Mouse (Mus musculus): ENCODE results near the gene Tmsb10.

The Tmsb10 gene

GRCm38 (mm10) chr6:72956199-72957092 is 2.1 kb downstream of the Tmsb10 start:
- no peak for DNase-seq (ENCODE audit: low read depth, low spot score)

DNA sequence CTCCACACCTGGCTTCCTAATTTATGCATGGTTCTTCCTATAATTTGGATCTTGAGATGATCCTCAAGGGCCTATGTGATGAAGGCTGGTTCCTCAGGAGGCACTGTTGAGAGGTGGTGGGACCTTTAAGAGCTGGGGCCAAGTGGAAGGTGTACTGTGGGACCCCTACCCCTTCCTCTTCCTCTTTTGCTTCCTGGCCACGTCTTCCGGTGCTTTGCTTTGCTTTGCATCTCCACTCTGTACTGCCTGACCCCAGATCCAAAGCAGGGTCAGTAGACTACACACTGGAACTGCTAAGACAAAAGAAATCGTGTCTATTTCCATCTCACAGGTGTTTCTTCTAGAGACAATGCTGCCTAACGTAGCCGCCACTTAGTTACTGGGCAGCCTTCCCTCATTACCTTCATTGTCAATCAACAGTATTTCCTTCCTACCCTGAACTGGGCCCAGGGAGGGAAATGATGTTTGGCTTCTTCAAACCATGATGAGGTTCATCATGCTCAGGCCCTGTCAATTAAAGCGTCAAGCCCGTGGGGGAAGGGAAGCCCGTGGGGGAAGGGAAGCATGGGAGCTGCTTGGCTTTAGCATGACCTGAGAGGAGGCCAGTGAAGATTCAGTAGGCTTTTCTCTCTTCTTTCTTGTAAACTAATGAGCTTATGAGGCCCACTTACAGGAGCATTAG is 2.9 kb downstream of the Tmsb10 start:
- no peak for DNase-seq (ENCODE audit: low read depth, low spot score)

DNA sequence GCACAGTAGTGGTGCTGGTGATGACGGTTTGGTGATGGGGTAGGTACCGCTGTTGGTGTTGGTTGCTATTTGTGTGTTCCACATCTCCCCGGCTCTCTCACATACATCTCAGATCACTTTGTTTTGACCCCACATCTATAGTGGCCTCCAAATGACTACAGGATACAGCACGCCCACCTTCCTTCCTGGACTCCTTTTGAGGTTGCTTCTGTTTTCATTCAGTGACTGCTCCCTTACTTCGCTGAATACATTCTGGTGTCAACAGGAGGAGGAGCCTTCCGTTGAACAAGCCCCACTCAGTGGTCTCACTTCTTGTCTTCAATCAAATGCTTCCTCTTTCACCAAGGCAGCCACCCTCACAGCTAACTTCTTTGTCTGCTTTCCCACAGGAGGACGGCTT is 3.8 kb downstream of the Tmsb10 start:
- no peak for DNase-seq (ENCODE audit: low read depth, low spot score)

- DNase-seq (ENCODE audit: low read depth, low spot score) = no peak
Measured at GRCm38 (mm10) chr6:72952967-72953366, 5.6 kb downstream of the Tmsb10 start.

DNA sequence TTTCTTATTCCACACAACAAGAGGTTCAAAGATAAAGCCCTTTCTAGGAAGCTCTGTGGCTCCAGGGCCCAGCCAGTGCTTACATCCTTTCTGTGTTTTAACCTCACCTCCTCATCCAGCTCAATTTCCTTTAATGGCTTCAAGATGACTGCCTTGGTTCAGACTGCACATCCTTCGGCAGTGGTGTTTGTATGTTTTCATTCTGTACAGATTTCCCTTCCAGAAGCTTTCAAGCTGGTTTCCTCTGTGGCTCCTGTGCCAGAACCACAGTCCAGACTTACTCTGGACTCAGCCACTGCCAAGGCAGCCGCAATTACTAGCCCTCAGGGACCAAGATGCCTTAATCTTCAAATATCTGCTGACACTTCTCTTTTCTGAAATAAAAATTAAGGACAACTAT is 6.3 kb downstream of the Tmsb10 start:
- DNase-seq (ENCODE audit: low read depth, low spot score) = no peak

DNA sequence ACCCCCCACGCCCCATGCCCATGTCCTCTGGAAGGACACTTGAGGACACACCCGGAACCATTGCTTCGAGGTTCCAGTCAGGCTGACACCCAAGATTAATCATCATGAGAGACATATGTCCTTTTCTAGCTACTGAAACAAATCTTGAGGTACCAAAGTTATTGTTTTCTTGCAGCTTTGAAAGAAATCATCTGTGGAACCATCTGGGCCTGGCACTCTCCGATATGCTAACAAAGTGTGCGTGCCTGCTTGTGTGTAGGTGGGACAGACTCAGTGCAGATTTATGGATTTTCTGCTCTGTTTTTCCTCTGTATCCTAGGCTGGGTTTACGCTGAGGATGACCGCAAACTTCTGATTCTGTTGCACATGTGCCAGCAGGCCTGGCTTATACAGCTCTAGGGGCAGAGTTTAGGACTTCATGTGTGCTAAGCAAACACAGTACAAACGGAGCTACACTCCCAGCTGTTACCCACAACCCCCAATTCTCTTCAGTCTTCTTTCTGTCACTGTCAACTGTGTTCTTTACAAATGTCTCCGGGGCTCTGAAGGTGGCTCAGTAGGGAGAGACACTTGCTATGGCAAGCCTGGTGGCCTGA is 9.3 kb downstream of the Tmsb10 start:
- DNase-seq (ENCODE audit: low read depth, low spot score) = no peak

- no peak for DNase-seq (ENCODE audit: low read depth, low spot score)
Measured at GRCm38 (mm10) chr6:72948392-72948791, 10.2 kb downstream of the Tmsb10 start.

DNA sequence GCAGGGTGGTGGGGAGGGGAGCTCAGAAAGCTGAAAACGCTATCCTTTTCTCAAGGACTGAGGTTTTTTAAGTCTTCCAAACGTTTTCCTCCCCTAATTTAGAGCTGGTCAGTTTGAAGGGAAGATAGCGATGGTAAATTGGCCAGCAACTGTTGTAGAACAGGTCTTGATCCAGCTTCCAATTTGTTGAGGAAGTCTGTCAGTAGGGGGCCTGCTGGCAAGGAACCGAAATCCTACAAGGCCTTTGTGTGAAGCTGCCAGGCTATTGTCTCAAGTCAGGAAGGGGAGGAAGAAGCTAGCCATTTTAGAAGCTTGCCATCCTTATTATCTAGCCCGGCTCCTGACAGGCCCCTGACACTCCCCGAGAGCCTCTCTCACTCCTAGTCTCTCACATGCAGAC is 10.6 kb downstream of the Tmsb10 start:
- no peak for DNase-seq (ENCODE audit: low read depth, low spot score)

DNA sequence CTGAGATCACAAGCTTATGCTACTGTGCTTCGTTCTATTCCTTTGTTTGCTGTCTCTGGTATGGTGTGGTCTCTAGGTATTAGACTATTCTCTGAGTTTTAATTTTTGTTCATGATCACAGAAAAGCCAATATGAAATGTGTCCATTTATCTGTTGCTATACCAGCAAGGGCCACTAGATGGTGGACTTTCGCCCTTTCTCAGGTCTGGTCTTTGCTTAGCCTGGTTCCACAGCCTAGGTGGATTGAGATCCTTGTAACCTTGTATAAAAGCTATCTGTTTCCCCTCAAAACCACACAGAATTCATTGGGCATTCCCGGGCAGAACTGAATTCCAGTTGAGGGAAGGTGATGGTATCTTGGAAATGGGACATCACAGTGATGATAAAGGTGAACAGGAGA is 18.1 kb downstream of the Tmsb10 start:
- DNase-seq (ENCODE audit: low read depth, low spot score) = no peak

- DNase-seq (ENCODE audit: low read depth, low spot score) = no peak
Measured at GRCm38 (mm10) chr6:72937859-72938258, 20.7 kb downstream of the Tmsb10 start.

DNA sequence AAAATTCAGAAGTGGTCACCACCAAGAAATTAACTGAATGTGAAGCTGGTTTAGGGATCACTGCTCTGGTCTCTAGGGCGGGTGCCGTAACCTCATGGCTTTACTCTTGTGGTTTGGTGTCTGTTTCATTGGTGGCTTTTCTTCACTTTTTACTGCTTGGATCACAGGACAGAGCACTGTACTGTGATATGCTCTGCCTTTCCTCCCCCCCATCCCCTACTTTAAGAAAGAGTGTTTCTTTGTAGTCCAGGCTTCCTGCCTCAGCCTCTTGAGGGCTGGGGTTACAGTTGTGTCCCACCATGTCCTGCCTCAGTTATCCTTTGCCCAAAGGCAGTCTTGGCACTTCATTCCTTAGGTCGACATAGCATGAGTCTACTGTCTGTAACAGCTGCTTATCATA is 21.1 kb downstream of the Tmsb10 start:
- no peak for DNase-seq (ENCODE audit: low read depth, low spot score)

DNA sequence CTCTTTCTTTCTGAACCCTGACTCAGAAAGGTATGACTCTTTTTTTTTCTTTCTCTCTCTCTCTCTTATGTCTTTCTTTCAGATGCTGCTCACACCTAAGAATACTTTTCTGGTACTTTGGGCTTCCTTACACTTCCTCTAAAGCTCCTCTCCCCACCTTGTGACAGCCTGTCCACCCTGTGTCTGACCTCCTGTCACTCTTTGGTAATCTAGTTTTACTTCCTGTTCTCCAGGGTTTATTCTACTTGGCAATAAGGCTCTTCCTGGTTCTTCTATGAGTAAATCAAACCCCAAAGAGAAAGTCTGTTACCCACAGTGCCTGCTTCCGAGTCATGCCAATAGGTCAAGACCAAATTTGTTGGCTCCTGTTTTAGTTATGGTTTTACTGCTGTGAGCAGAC is 25.6 kb downstream of the Tmsb10 start:
- DNase-seq (ENCODE audit: low read depth, low spot score) = no peak

- DNase-seq (ENCODE audit: low read depth, low spot score) = no peak
Measured at GRCm38 (mm10) chr6:72931533-72931932, 27.0 kb downstream of the Tmsb10 start.

GRCm38 (mm10) chr6:72929795-72930398 is 28.7 kb downstream of the Tmsb10 start:
- no peak for DNase-seq (ENCODE audit: low read depth, low spot score)

DNA sequence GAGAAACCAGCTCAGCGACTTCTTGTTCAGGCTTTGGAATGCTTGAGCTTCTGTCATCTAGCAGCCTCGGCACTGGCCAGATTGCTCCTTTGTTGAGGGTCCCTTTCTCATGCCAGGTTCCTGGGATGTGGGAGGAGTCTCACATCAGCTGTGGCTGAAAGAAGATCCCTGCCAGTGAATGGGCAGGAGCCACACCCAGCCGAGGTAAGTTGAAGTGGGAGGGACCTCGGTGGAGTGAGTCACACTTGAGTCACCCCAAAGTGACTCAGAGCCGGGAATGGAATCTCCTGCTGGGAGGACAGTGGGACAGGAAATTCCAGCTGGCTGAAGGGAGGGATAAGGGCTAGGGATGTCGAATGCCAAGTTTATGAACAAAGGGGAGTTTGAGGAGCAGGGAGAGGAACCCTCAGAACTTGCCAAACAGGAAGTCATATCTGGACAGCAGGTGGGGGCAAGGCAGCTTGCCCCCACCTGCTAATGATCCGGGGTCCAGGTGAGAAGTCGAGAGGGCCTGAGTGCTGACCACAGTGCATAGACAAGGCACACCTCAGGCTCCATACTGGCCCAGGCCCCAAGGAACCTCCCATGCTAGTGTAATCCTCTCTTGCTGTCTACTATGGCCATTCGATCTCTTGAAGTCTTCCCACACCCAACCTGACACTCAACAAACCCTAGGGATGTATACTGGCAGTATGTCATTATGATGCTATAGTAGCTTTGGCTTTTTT is 31.6 kb downstream of the Tmsb10 start:
- DNase-seq (ENCODE audit: low read depth, low spot score) = no peak

DNA sequence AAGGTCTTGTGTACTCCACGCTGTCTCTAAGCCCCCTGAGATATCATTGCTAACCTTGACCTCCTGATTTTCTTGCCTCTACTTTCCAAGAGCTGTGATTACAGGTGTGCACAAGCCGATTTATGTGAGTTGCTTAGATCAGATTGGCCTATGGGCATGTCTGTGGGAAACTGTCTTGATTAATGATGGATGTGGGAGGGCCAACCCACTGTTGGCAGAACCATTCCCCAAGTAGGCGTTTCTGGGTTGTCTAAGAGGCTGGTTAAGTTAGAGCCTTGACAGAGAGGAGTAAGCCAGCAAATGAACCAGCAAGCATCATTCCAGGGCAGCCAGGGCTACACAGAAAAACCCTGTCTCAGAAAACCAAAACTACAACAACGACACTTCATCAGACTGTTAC is 32.5 kb downstream of the Tmsb10 start:
- no peak for DNase-seq (ENCODE audit: low read depth, low spot score)

GRCm38 (mm10) chr6:72923381-72923780 is 35.2 kb downstream of the Tmsb10 start:
- no peak for DNase-seq (ENCODE audit: low read depth, low spot score)

DNA sequence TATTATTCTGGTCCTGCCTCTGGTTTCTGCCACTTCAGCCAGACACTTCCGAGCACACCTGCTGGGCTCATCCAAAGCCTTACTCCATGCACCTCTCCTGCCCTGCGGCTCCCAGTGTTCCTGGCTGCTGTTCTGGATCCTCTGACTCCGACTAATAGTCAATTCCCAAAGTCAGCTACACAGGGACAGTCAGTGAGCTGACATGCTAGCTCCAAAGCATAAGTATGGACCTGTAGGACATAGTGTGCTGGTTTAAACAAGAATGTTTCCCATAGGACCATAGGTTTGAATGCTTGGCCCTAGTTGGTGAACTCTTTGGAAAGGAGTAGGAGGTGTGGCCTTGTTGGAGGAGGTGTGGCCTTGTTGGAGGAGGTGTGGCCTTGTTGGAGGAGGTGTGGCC is 37.5 kb downstream of the Tmsb10 start:
- no peak for DNase-seq (ENCODE audit: low read depth, low spot score)

DNA sequence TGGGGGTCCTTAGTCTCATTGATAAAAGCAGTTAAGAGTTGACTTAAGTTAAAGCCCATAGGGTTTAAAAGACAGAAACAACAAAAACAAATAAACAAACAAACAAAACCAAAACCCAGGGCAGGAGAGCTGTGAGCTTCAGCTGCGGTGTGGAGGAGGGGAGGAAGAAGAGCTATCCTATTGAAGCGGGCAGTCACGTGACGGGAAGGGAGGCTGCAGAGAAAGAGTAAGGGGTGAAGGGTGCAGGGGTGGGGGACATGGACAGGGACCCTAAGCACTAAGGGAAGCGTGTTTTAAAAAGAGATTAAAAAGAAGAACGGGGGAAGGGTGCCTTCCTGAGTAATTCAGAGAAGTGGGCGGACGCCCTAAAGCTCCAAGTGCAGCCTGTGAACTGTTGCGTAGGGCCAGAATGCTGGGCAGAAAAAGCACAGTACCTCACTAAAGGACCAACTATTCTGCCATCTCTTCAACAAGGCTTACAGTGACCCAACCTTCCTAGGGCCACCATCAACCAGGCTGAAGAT is 40.0 kb downstream of the Tmsb10 start:
- DNase-seq (ENCODE audit: low read depth, low spot score) = no peak

GRCm38 (mm10) chr6:72916330-72916729 is 42.2 kb downstream of the Tmsb10 start:
- DNase-seq (ENCODE audit: low read depth, low spot score) = no peak

DNA sequence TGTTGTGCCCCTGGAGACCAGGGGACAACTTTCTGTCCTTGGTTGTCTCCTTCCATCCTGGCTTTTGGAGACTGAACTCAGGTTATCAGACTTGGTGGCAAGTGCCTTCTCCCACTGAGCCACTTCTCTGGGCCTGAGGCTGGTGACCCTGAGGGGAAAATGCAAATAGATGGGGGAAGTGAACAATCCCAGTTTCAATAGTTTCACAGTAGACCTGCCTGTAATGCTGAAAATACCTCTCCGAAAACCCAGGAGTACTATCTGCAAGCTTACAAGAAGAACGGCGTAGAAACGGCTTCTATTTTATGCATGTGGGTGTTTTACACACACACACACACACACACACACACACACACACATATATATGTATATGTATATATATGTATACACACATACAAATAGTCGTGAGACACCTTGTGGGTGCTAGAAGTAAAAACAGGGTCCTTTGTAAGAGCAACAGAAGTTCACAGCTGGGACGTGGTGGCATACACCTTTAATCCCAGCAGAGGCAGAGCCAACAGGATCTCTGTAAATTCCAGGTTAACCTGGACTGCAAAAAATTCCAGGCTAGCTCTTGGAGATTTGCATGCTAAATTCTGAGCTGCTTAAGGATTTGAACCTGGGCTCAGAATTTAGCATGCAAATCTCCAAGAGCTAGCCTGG is 44.3 kb downstream of the Tmsb10 start:
- DNase-seq (ENCODE audit: low read depth, low spot score) = no peak
